ENCODE assay signal across 17 mouse cellular contexts in the genomic region with DNA sequence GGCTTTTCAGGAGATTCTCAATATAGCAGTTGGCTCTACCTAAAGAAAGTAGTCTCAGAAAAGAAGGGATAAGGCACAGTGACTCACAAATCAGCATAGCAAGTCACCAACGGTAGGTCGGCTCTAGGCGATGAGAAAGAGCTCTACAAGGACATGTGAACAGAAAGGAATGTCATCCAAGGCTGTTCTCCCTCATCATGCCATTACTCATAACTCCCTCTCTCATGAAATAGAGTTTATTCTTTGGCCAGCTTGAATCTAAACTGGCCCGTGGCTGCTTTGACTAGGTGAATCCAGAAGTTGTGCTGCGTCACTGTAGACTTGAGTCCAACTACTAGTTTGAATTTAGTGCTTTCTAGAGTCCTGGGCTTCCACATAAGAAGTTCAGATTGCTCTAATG.
"Had no signal": no experiment of that assay in that cellular context is flagged by ENCODE, and none has a peak within 500 bp of the region (broad histone marks: within the 10 kb centered on the region; RNA-seq: fewer than 3 reads in every experiment).

No protein-coding gene starts in this region.

- H3K27ac ChIP-seq: midbrain, embryonic 10.5 days; midbrain, embryonic 12.5 days; neural tube, embryonic 13.5 days; neural tube, embryonic 15.5 days had no signal

- DNase-seq: lung, embryonic 14.5 days; lung, postnatal 10 days; lung, postnatal 4 days; midbrain, embryonic 14.5 days; retina, postnatal 1 day; right cerebral cortex, adult 18-20 months; right cerebral cortex, postnatal 25 days; right cerebral cortex, postnatal 4 days; spleen, adult 18-20 months; thymus, adult 18-20 months; thymus, postnatal 14 days; thymus, postnatal 36 days had no signal

- H3K4me3 ChIP-seq: midbrain, embryonic 10.5 days; midbrain, embryonic 12.5 days; myocyte; neural tube, embryonic 13.5 days; neural tube, embryonic 15.5 days had no signal
